Mouse (Mus musculus): Measurements from ENCODE around the gene Acbd4.

Acbd4 gene

DNA sequence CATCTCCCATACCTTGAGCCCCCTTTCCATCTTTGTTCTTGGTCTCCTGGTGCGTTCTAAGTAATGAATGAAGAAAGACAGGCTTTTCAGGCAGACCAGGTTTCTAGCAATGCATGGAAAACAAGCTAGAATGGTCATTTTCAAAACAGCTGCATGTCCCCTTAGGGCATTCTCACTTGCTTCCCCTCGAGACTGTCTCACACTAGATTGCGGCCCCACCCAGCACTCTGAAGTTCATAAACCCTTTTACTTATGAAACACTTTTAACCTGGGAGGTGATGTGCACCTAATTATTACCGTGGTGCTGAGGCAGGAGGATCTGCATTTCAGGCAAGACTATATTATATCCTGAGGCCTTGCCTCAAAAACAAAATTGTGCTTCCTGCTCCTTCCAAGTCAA lies 12.3 kb downstream of the Acbd4 start:
- DNase-seq (ENCODE audit: low read depth, low spot score) = no peak

DNA sequence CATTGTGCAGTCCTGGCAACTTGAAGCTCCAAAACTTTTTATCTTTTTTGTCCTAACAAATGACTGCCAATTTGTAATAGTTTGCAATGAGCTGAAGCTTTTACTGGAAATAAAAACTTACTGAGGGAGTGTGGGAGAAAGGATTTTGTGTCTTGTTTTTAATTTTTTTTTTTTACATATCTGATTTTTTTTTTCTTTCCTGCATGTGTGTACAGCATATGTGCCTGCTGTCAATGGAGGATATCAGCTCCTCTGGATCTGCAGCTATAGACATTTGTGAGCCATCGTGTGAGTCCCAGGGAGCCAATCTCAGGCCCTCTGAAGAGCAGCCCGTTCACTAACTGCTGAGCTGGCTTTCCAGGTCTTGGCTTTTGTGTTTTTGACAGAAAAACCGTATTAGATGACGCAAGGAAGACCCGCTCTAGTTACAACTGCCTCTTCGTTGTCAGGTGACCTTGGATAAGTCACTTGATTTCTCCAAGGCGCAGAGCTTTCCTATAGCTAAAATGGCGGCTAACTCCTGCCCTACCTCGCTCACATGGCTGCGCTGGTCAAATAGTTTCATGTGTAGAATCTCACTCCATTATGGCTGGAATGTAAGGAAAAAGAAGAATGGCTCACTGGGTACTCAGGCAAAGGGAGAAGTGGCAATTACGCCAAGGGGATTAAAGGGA lies 12.9 kb downstream of the Acbd4 start:
- DNase-seq (ENCODE audit: low read depth, low spot score) = no peak

DNA sequence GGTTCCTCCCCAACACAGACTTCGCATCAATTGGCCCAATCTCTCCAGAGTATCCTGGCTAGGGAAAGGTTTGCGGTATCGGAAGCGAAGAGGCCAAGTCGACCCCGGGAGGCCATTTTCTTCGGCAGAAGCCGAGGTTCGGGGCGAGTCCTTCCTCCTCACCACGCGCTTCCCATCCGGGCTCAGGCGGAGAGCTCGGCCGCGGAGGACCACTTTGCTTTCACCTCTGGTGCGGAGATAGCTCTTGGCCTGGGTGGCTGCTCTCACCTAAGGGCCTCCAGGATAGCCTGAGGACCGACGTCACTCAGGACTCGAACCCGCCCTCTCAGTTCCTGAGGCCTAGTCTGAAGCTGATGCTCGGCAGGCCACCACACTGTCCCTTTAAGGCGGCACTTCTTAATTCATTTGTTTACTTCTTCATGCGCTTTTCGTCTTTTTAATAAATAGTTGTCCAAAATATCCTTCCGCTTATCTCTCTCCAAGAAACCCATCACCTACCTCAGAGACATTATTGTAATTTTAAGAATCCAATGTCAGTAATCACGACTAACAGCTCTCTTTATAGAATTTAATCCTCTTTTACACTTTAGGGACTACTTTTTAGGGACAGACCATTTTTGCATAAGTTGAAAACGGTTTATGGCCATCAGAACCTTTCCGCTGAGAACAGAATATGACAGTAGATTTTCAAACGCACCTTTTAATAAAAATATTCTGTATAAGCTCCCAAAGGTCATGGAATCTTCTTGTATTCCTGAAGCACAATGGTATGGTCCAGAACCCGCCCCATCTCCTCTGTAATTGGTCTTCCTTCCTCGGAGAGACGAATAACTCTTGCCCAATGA lies 13.9 kb downstream of the Acbd4 start:
- DNase-seq (ENCODE audit: low read depth, low spot score) = peak; percentile 89

DNA sequence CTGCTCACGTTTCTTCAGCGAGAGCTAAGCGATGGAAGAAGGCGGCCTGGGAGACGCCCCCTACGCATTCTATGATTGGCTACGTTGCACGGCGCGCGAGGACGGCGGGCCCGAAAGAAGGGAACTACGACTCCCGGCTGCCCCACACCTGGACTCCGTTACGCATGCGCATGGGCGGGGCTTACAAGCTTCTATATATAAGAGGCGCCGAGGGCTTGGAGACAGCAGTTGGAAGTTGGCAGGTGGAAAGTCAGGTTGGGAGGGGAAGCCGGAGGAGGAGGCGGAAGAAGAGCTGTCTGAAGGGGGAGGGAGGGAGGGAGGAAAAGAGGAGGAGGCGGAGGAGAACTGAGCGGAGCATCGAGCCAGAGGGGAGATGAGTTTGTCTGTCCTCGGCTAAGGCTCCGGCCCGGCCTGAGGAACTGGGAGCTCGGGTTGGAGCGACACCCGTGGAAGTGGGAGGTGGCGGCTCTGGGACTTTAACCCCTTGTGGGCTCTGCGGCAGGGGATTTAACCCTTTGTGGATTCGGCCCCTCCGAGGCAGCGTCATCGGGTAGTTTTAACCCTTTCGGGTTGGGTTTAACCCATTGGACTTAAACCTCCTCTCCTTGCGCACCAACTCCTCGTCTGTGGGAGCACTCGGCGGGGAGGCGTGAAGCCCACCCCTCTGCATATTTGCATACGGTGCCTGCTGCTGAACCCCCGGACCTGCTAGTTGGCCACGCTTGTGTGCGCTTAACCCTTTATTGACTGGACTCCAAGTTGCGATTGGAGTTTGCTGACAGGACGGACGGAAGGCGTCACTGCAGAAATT lies 14.7 kb downstream of the Acbd4 start, which contains the start of gene Hexim1:
Gene Hexim1, plus strand, starts transcription at position 224 of the 811 bp plus-strand sequence.
- DNase-seq (ENCODE audit: low read depth, low spot score) = peak; percentile 100

DNA sequence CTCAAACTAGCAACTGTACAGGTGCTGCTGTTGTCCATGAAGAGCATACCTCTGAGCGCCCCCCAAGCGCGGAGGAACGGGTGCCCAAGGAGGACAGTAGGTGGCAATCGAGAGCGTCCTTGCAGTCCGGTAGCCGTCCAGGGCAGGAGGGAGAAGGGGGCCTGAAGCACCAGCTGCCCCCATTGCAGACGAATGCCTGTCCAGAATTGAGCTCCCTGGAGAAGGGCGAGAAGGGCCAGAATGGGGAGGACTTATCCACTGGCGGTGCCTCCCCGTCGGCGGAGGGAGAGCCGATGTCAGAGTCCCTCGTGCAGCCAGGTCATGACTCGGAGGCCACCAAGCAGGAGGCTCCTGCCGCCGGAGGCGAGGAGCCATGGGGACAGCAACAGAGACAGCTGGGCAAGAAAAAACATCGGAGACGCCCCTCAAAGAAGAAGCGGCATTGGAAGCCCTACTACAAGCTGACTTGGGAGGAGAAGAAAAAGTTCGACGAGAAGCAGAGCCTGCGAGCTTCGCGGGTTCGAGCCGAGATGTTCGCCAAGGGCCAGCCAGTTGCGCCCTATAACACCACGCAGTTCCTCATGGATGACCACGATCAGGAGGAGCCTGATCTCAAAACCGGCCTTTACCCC lies 15.6 kb downstream of the Acbd4 start:
- peak; percentile 64 for DNase-seq (ENCODE audit: low read depth, low spot score)

- DNase-seq (ENCODE audit: low read depth, low spot score) = no peak
Measured at GRCm38 (mm10) chr11:103117591-103118009, 16.1 kb downstream of the Acbd4 start.

- DNase-seq (ENCODE audit: low read depth, low spot score) = no peak
Measured at GRCm38 (mm10) chr11:103118866-103119265, 17.4 kb downstream of the Acbd4 start.

- no peak for DNase-seq (ENCODE audit: low read depth, low spot score)
Measured at GRCm38 (mm10) chr11:103119609-103120008, 18.1 kb downstream of the Acbd4 start.

DNA sequence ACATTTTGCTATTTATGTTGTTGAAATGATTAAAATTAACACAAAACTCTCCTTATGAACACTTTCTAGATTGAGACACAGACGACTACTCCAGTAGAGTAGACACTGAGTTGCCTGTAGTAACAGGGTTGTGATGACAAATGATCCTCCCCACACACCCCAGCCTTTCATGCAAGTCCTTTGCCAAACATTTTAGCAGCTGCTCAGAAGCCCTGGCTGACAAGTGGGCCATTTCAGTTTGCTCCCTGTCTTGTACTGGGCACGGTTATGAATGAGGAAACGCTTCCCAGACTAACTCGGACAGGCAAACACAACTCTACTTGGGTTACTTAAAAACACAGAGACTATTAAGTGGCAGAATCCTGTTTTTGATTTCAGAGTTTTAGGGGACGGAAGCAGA lies 18.8 kb downstream of the Acbd4 start:
- DNase-seq (ENCODE audit: low read depth, low spot score) = peak; percentile 69

DNA sequence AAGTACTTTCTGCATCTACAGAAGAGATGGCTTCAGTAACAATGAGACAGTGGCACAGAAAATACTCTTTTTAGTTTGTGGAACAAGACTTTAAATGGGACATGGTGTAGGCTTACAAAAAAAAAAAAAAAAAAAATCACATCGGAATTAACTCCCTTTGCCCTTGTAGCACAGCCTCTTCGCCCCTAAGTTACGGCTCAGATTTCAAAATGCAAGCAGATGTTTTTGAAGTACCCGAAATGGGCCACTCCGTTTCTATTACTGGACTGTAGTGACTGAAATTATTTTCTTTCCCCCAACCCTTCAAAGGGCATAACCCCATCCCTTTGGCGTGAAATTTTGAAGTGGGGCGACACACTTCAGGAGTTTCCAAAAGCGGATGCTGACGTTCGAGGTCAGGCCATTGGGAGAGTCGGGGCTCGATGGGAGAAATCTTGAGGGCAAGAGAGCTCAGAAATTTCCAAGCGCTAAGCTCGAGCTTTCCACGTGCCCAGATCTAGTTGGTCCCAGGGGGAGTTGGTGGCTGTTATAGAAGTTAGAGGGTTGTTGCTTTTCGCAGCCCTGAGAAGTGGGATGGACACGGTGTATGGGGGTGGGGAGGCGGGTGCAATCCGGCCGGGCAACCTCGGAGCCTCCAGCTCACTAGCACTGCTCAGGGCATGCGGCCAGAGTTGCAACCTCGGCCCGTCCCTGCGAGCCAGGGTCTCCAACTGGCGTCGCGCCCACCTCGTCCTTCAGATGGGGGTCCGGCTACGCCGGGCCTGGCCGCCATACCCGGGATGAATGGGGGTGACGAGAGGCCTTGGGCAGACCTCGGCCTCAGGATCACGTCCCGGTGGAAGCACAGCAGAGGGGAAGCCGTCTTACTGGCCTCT lies 30.5 kb downstream of the Acbd4 start, which contains the start of gene Hexim2:
Gene Hexim2, plus strand, starts transcription at position 729 of the 875 bp plus-strand sequence.
- peak; percentile 60 for DNase-seq (ENCODE audit: low read depth, low spot score)

DNA sequence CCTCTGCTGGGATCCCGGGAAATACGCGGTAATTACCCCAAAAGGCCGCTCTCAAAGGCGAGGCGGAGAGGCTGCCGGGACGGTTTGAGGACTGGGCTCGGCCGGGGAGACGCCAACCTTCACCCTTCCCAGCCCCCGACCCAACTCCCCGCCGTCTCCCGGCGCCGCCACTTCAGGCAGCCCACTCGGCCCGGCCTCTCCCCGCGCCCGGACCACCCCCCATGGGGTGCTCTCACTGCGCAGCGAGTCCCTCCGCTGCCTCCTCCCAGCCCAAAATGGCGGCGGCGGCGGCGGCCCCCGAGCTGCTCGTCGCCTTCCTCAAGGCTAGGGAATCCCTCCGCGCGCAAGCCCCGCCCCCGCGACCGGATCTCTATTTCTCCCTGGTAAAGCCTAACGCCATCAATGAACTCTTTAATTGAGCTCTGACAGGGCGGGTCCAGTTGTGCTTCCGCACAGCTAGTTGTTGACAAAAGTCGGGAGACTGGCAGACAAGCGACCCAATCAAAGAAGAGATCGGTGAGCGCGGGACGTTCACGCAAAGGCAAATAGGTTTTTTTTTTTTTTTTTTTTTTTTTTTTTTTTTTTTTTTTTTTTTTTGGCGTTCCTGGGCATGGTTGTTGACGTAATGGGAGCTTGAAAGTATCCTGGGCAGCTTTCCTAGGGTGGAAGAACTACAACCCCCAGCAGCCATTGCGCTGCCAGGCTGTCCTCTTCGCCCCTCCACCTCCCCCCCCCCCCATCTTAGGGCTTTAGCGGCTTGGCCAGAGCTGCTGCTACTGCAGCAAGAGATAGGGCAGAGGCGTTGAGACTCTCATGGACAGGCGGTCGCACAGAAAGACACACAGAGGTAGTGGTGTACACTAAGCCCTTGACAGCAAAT lies 31.3 kb downstream of the Acbd4 start:
- peak; percentile 100 for DNase-seq (ENCODE audit: low read depth, low spot score)

GRCm38 (mm10) chr11:103133456-103134185 lies 32.1 kb downstream of the Acbd4 start:
- no peak for DNase-seq (ENCODE audit: low read depth, low spot score)

DNA sequence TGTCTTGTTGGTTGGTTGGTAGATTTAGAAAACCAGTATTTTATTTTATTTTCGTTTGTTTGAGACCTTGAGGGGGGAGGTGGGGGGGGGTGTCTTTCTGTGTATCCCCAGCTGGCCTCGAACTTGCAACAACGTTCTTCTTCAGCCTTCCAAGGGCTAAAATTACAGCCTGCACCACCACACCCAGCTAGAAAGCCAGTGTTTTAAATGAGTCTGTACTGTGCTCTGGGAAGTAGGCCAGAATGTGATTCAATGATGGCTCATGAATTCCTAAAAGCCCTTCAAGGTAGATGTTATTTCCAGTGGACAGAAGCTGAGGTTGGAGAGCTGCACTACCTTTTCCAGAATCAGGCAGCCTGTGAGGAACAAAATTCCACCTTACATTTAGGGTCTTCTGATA lies 32.7 kb downstream of the Acbd4 start:
- DNase-seq (ENCODE audit: low read depth, low spot score) = no peak

- no peak for DNase-seq (ENCODE audit: low read depth, low spot score)
Measured at GRCm38 (mm10) chr11:103136039-103136577, 34.6 kb downstream of the Acbd4 start.

DNA sequence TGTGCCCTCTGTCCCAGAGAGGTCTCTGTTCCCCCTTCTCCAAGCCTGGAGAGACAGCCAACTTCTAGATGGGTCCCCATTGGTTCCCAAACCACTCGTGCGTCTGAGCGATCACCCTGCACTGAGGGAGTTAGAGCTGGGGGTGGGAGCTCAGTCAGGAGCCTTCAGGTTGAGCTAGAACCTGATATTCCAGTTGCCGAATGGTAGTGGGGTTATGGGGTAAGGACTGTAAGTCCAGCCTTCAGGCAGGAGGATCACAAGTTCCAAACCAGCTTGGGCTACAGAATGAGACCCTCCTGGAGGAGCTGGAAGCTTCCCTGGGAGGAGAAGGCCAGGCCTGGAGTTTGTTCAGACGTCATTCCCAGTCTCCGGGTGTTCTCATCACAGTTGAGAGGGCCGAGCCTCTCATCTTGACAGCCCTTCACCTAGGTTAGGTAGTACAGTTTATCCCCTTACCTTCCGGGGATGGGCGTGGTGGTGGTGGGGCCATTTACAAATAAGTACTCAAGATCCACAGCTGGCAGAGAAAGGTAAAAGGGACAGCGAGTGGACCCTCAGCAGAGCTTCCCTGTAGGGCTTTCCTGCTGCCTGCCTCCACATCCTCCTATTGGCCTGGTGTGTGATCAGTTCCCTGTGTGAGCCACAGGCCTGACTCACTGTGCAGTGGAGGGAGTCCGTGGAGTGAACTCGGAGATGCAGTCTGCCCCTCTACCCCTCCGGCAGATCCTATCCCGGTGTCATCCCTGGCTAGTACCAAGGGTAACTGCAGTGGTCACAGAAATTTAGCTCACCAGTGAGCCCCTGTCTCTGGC lies 38.7 kb downstream of the Acbd4 start:
- no peak for DNase-seq (ENCODE audit: low read depth, low spot score)

GRCm38 (mm10) chr11:103140763-103141100 lies 39.2 kb downstream of the Acbd4 start:
- DNase-seq (ENCODE audit: low read depth, low spot score) = no peak

DNA sequence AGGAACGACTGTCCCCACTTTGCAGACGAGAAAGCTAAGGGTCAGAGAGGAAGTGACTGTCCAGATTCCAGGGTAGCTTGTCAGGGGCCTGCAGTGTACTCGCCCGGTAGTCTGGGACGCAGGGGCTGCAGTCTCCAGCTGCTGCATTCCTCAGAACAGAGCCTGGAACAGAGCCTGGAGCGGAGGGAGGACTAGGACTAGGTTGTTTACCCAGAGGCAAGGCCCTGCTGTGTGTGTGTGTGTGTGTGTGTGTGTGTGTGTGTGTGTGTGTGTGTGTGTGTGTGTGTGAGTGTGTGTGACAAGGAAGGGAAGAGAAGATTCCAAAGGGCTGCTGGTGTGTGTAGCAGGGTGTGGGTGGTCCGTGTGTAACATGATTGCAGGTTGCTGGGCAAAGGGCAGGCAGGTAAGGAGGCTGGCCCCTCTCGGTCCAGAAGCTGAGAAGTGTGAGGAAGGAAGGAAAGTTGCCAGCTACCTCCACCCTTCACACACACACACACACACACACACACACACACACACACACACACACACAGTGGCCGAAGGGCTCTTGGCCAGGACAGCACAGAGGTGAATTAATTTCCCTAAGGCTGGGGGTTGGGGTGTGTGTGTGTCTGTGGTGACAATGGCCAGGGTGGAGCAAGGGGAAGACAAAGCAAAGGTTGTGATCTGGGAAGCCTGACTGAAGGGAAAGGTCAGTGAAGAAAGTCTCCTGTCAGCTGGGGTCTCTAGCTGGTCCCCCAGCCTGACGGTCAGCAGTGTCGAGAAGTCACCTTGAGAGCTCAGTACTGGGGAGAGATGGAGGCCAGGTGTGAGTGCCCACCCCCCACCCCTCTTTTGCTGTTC lies 39.8 kb downstream of the Acbd4 start:
- no peak for DNase-seq (ENCODE audit: low read depth, low spot score)
